Mouse (Mus musculus) left cerebral cortex, adult 11 months (tissue): ENCODE measurements around the gene Aox2.
"Not testable (repeated sequence)": the region's sequence is repeated elsewhere in the genome, so short reads cannot be mapped to it uniquely, and the experiment has no call there.

Source experiments
- DNase-seq: peaks from one replicate; pipeline ENCODE4 v3.0.0; 2022; ENCODE audit warnings: low spot score

Gene Aox2

DNA sequence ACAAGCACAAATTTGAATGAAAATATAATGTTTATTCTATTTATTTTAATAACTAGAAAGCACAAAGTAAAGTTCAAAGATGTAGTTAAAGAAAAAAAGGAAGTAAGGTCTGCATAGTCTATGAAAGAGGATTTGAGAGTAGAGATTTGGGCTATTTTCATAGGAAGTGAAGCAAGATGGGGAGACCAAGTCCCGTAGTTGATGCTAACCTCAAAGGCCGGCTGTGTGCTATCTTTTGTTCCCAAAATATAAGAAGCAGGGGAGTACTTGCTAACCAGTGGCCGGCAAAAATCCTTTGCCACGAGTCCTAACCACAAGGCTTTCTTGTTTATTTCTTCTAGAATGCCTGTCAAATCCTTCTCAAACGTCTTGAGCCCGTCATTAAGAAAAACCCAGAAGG is 70.6 kb downstream of the Aox2 start:
- DNase-seq, result no peak

DNA sequence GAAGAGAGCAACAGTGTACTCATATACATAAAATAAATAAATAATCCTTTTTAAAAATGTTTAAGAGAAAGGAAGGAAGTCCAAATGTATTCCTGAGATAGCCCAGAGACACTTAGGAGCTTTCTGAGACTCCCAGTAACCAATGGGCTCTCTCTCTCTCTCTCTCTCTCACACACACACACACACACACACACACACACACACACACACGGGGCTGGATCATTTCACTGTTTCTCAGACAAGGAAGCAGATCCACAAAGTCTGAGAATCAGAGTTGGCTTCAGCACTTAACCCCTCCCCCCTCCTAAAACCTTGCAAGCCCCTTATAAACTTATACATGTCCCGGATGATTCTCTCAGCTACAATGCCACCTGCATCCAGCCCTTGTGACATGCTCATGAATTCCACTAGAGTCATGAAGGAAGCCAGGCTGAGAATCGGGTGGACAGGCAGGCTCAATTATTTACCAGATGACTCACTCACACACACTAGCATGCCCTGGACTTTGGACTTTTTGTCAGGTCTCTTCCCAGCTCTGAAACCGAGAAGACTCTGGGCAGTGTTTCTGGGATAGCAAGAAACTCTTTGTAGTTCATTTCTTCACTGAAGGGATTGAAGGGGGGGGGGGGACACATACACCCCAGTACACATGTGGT is 75.2 kb downstream of the Aox2 start:
- DNase-seq, result no peak

DNA sequence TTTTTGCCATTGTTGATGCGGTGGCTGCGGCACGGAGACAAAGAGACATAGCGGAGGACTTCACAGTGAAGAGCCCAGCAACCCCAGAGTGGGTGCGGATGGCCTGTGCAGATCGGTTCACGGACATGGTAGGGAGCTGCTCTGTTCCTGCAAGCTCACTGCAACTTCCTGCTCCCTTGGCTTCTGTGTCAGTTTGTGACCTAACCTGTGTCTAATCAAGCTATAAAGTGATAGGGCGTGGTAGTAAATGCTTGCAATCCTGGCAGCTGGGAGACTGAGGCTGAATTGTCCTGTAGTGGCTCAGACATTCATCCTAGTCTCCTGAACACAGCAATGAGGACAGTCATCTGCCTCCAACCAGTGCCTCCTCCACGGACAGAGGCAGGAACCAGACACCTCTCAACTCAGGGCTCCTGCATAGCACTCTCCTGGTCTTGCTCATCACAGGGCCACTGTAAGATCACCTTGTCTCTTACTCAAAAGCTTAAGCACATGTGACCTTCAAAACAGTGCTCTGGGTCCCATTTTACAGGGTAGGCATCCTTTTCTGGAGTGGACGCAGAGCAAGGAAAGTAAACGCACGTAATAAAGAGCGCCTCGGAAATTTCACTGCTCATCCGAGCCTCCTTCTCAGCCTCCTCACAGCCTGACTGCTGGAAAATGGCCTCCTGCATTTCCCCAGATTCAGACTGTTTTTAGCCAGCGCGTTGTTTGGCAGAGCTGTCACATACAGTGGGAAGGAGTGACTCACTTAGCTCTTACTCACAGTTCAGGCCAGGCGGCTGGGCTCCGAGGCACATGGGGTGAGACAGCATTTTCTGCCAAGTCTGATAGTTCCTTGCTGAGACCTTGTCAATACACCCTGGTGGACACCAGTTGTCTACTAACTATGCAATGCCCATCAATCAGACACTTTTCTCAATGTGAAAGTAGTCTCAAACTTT is 81.1 kb downstream of the Aox2 start:
- DNase-seq, result peak; percentile 39

- DNase-seq, result no peak
These were observed 84.2 kb downstream of the Aox2 start for GRCm38 (mm10) chr1:58362296-58362695.

DNA sequence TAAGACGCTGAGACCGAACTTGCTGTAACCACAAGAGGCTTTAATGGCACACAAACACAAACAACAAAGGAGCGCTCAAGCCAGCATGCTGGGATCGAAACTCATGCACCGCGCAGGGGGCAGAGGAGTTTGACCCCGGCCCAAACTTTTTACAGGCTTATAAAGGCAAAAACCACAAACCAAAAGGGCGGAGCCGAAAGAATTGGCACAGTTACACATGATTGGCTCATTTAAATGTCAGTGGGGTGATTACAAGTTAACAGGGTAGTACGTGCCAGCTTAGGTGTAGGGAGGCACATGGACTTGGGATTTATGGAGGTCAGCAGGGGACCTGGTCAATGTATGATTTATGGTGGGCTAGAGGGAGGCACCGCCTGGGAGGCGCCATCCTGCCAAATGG is 86.4 kb downstream of the Aox2 start:
- no peak for DNase-seq

DNA sequence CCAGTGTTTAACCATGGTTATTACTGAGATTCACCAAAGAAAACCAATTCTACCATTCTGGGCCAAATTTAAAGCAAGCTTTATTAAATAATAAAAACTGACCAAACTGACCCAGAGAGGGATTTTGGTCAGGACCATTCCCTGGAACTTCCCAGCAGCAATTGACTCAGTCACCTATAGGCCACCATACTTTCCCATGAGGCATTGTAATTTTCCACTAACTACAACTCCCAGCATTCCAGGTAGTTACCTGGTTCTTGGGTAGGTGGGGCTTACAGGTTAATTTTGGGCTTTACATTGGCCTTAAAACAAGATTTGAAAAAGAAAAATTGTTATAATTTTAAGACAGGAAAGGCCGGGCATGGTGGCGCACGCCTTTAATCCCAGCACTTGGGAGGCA is 87.7 kb downstream of the Aox2 start:
- DNase-seq, result no peak

DNA sequence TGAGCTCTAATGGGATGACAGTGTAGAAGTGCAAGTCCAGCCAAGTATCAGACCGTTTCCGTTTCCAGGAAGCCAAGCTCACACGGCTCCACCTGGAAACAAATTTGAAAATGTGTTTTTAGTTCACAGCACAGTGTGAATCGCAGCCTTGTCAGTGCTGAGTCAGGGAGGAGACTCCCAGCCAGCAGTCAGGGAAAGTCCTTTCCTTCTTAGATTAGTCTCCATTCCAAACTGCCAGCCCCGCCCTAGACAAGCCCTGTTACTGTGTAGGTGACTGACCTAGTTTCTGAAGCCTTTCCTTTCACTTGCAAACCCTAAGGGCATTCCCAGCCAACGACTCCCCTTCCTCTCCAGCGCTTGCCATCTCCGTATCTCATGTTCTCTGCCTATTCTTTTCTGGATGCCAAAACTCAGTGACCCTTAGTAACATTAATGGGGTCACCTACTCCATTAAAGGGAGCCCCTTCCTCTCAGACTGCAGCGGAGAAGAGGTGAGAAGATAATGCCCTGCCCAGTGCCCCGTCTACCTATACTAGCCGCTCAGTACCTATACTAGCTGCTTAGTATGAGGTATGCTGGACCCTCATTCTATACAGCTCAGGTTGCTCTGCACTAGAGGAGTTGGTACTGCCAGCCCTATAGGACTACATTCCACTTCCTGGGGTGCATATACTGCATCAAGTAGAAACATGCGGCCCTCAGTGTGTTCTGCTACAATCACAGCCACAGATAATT is 88.8 kb downstream of the Aox2 start:
- no peak for DNase-seq

- DNase-seq, result no peak
These were observed 91.6 kb downstream of the Aox2 start for GRCm38 (mm10) chr1:58369716-58370115.

DNA sequence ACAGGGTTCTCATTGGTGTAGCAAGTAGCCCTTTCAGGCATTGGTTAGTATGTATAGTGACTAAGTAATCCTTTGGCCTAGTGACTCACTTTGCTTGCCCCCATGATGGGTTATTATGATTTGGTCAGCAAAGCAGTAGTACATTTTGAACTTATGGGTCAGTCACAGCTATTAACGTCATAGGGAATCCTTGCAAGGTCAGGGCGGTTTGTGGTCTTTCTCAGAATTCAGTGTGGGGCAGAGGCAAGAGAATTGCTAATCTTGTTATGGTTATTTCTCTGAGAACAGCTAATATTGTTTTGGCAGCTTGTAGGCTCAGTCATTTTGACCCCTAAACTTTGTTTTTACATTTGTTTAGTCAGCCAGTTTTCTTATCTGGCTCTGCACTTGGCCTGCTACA is 96.1 kb downstream of the Aox2 start:
- DNase-seq, result not testable (repeated sequence)

DNA sequence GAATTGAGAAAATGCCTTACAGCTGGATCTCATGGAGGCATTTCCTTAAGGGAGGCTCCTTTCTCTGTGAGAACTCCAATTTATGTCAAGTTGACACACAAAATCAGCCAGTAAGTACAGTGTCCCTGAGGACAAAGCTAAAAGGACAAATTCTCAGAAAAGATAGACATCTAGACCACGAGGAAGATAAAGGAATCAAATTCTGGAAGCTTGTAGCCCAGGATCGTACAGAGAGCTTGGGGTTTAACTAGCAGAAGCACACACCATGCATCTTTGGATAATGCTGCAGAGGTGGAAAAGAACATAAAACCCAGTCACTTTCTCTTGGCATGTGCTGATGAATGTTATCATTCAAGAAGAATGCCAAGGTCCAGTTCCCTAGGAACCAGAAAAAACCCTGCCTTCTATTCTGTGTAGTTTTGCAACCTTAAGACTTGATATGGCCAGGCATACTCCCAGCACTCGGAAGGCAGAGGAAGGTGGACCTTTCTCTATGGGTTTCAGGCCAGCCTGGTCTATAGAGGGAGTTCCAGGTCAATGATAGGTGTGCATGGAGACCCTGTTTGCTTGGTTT is 97.5 kb downstream of the Aox2 start:
- no peak for DNase-seq

DNA sequence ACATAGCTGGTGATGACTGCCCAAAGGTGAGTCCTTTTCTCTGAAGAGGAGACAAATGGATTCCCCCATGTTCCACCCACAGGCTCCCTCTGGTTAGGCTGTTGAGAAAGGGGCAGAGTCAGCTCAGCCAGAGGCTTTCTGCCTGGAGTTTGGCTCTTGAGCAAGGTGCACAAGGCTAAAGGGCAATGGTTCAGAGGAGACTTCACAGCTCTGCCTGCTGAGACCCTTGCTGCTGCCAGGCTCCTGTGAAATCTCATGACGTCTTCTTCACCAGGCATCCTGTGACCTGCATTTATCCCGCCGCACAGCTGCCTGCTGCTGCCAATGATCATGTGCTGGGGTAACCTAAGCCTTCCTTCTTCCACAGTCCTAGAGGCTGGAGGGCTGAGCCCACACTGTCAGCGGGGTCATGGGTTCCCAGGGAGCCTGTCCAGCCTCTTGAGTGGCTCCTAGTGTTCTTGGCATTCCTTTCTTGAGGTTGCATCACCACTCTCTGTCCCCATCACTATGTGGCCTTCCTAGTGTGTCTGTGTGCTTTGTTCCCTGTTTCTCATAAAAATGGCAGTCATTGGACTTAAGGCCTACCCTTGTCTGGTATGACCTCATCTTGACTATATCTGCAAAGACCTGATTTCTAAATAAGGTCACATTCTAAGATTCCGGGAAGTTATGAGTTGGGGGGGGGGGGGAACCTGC is 104.6 kb downstream of the Aox2 start:
- no peak for DNase-seq

- DNase-seq, result no peak
These were observed 113.5 kb downstream of the Aox2 start for GRCm38 (mm10) chr1:58391421-58392267.

DNA sequence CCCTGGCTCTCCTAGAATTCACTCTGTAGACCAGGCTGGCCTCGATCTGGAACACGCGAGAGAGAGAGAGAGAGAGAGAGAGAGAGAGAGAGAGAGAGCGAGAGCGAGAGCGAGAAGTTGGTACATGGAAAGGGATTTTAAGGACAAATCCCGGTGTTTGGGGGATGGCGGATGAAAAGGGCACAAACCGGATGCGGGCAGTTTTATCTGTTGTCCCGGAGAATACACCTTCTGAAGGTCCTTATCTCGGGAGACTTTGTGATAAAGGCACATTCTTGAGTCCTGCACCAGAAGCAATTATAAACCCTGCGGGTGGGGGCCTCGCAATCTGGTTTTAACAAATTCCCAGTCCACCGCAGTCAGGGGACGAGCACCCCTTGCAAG is 114.1 kb downstream of the Aox2 start:
- no peak for DNase-seq

DNA sequence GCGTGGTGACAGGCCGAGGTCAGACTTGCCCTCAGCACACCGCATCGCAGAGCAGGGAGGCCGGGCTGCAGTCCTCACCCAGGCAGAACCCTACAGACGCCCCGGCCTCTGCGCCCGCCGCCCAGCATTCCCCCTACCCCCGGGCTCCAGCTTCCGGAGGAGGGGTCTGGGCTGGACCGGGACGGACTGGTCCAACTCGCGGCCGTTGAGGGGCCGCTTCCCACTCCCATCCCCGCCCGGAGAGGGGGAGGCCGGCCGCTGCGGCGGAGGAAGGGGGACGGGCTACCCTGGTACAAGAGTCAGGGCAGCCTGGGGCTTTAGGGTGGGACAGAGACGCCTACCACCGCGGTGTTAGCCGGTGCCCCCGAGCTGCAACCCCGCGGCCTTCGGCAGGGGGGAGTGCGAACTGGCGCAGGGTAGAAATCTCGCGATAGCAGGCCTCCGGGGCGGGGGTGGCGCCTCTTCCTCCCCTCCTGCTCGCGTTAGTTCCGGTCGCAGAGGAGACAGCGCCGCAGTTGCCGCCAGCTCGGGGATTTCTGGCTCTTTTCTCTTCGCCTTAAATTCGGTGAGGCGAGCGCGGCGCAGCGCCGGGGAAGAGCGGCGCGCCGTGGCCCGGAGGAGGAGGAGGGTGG is 114.6 kb downstream of the Aox2 start, which contains the start of gene Bzw1:
Bzw1 (plus strand) TSS at position 247 of the 632 bp plus-strand sequence.
- peak; percentile 86 for DNase-seq

DNA sequence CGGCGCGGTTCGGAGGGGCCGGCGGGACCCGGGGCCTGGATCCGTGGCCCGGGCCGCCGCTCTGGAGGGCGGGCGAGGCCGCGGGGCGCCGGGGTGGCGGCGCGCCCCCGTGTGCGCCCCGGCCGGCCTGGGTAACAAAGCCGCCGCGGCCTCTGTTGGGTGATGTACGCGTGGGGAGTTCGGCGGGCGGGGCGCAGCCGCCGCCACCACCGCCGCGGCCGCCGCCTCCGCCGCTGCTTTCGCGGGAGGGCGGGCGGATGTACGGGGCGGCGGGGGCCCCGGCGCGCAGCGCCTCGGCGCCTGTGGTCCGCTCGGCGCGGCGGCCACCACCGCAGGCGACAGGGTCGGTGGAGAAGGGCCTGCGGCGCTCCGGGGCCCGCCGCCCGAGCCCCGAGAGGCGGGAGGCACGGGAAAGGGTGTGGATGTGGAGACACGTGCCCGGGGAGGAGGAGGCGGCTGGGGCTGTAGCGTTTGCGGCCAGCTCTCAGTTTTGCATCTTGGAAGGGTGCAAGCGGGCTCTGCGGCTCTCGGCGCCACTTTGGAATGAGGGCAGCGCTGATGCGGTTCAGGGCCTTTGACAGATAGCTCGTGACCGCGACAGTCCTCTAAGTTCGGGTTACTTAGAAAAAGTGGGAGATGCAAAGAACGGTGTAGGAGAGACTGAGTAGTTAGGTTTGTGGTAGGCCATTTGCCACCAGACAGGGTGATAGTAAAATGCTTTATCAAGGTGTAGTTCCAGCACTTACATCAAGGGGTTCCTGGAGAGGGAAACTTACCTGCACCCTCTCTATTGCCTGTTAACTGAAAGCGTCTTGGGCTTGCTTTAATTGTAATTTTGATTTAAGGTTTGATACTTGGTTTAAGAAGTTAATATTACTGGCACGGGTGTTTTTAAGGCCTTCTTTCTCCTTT is 115.4 kb downstream of the Aox2 start:
- no peak for DNase-seq

GRCm38 (mm10) chr1:58395341-58395740 is 117.2 kb downstream of the Aox2 start:
- no peak for DNase-seq

DNA sequence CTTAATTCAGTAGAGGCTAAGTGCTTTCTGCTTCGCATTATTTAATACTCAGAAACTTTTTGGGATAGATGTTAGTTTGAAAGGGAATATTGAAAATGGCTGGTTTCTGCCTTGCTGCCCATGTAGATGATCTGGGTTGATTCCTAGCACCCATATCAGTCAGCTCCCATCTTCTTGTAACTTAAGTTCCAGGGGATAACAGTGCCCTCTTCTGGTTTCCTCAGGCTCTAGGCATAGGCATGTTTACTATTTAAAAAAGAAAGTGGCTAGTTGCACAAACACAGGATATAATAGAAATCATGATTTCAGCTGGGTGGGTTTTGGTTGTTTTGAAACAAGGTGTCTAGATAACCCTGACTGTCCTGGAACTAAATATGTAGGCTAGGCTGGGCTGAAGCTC is 118.1 kb downstream of the Aox2 start:
- no peak for DNase-seq

- no peak for DNase-seq
These were observed 119.6 kb downstream of the Aox2 start for GRCm38 (mm10) chr1:58397731-58398130.

DNA sequence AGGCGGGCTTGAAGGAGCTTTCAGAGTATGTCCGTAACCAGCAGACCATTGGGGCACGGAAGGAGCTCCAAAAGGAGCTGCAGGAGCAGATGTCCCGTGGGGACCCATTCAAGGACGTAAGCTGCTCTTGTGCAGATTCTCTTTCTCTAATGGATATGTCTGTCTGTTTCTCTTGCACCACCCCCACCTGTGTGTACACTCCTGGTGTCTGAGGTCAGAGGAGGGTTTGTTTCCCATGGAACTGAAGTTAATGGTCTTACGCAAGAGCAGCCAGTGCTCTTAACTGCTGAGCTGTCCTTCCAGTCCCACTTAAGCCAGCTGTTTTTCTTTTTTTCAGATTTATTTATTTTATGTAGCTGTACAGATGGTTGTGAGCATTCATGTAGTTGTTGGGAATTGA is 123.3 kb downstream of the Aox2 start:
- DNase-seq, result no peak
